Mouse (Mus musculus) retina, postnatal 7 days (tissue): ENCODE results near the gene Dnmt1.
A peak's percentile ranks its signal among the peaks of the same experiment; 100 is the strongest.

Experiments used
- DNase-seq: peaks from one replicate; pipeline ENCODE4 v3.0.0-alpha.2; 2012; ENCODE audit warnings: low read depth, low spot score

Dnmt1 gene

DNA sequence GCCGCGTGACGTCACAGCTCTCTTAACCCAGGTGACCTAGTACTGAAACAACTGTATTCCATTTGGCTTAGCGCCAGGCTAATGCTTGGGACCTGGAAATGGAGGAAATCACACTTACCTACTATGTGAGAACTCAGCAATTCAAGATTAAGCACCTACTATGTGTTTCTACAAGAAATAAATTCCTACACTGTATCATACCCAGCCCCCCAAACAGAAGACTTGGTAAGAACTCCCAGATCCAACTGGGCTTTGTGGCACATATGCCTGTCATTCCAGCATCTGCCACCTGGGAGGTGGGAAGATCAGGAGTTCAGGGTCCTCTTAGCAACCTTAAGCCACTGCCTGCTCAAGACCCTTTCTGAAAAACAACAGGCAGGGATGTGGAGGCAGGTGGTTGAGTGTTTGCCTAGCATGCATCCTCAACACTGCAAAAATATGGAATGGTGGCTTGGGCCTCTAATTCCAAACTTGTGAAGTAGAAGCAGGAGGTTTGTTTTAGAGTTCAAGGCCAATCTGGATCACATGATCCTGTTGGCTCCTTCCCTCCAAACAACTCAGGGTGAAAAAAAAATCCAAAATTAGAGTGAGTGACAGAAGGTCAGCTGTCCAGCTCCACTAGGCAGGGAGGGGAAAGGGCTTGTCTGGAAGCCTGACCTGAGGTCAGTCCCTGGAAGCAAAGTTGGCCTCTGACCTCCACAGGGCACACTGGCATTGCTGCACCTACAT is 17.4 kb upstream of the Dnmt1 start:
- no peak for DNase-seq

DNA sequence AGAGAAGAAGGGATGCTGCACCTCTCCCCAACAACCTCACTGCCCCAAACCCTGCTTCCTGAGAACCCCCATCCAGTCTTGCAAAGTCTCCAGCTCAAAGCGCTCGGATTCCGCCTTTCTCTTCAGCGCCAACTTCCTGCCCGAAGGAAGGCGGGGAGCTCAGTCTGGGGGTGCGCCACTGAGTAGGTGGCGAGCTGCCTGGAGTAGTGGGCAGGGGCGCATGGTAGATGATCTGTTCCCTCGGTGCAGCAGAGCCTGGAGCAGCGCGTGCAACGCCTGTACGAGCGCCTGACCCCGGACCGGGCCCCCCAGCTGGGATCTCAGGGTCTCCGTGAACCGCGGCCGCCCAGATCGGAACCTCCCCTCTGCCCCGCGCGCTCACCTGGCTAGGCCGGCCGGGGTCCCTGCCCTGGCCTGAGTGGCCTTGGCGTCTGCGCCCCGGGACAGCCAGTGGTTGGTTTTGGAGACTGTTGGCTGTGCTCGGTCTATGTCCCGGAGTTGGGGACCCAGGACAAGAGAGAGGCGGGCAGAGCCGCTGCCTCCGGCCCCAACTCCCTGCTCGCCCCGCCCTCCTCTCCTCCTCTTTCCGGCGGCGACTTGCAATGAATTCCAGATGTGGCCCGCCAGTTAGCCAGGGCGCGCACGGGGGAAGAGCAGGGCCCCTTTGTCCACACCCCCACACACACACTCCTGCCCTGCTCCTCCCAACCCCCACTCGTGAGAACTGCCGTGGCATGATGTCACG is 16.7 kb upstream of the Dnmt1 start, which contains the start of gene S1pr2:
Gene S1pr2, minus strand, starts transcription at position 566 of the 745 bp plus-strand sequence.
- no peak for DNase-seq

DNA sequence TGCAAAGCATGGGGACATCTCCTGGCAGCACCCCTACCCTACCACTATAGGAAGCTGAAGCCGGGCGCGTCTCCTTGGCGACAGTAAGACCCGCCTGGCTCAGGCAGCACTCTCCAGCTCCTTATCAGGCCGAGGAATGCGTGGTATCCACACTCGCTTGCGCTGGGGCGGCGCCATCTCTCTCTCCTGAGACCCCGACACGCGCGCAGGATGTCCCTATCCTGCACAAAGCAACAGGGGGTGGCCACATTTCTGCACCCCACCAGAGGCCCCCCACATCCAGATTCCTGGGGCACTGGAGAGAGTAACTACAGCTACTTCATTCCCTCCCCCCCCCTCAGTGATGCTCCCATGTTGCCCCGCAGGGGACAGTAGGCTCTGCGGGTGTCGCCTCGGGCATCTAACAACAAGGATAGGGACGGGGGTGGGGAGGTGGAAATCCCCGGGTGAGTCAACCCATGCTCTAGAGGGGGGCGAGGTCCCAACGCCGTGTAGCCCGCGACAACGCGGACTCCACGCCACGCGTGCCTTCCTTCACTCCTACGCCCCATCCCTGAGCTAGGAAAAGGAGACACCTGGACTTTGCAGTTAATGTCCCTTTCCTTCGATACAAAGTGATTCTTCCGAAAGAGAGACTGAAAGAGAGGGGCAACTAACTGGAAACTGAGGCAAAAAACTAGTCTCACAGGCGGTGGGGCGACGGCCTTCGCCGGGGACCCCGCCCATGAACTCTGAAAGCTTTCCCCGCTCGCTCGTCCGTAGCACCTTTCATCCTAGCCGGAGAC is 15.9 kb upstream of the Dnmt1 start:
- no peak for DNase-seq

GRCm38 (mm10) chr9:20973682-20974075 is 14.0 kb upstream of the Dnmt1 start:
- no peak for DNase-seq

DNA sequence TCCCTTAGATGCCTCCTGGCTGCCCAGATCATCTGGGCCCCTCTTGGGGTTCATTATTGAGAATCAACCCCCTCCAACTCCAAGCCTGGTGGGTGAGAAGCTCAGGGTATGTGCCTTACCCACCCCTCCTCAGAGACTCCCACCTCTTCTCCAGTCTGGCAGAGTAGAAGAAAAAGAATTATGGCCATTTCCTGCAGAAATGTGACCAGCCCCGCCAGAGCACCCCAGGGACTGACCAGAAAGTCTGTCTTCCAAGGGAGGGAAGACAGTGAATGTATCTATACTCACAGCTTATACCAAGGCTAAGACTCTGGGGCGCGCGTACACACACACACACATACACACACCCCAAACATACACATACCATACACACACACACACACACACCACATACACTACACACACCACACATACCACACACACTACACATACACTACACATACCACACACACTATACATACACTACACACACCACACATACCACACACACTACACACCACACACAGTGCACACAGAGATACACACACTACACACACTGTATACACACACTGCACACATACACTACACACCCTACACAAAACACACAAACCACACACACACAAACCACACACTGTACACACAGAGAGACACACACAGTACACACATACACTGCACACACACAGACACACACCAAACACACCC is 13.5 kb upstream of the Dnmt1 start:
- no peak for DNase-seq

DNA sequence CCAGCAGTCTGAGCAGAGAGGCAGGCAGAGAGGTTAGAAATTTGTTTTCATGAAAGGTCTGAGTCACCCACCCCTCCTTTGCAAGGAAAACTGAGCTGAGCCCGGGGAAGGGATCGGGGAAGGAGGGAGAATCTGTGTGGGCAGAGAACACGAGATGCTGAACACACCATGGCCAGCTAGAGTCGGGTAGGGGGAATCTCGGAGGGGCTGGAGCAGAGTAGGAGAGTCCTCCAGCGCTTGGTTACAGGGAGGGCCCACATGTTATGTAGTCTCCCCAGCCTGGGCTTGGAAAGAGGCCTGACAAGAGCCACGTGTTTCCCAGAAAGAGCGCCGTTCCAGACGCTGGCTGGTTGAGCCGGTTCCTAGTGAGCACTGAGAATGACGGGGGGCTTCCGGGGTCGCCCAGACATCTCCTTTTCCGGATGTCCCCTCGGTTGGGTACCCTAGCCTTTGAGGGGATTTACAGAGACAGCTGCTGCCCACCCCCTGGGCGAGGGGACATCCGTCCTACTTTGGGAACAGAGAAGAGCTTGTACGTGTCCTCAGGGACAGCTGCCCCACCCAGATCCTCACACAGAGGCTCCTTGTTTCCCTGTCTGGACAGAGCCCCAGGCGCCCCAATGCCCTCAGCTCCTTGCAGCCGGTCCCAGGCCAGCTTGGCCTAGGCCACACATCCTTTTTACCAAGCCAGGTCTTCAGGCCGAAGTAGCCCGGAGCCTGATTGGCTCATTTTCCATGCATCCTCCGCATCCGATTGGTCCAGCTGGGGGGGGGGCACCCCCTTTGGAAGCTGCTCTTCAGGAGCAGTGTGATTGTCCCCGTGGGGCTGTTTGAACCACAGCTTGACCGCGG is 12.7 kb upstream of the Dnmt1 start:
- no peak for DNase-seq

DNA sequence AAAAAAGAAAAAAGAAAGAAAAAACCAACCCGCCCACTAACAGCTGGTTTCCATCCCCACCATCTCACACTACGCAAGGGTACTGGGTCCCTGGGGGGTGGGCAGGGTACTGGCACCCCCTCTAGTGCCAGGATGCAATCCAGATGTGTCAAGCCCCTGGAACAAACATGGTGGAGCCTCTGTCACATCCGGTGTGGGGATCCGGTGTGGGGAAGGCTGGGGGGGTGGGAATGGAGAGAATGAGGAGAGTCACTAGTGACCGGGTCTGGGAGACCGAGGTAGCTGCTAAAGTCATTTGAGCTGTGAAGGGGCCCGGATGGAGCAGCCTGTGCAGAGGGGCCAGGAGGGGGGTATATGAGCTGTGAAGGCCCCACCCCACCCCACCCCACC is 12.1 kb upstream of the Dnmt1 start:
- DNase-seq: no peak

DNA sequence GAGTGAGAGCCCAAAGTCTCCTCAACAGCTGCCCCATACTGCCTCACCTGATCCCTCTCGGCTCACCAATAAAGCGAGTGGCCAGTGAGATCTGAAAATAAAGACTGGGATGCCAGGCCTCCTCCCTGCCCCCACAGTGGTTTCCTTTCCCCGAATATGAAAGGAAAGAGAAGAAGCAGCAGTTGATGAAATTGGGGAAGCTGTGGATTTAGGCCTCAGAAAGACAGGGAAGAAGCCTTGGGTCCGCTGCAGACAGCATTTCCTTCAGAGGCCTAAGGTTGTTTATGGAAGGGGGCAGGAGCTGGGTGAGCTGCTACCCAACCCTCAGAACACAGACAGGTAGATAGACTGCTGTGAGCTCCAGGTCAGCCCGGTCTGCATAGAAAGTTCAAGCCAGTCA is 7.1 kb upstream of the Dnmt1 start:
- no peak for DNase-seq

- DNase-seq: no peak
Measured at GRCm38 (mm10) chr9:20966008-20966407, 6.3 kb upstream of the Dnmt1 start.

GRCm38 (mm10) chr9:20965606-20966005 is 5.9 kb upstream of the Dnmt1 start:
- DNase-seq: no peak

DNA sequence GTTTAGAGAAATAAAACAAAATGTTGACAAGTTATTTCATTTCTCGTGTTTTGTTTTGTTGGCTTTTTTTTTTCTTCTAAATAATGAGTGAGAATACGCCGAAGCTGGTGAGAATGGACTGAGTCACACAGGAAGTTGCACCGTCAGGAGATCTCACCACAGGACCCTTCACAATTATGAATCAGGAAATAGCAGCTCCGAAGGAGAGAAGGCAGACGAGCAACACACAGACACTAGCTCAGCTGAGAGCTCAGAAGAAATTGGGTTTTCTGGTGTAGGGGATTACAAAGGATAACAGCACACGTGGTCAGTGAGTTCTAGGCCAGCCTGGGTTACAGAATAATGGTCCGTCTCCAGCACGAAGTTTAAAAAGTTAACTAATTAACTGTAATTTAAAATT is 1.9 kb upstream of the Dnmt1 start:
- no peak for DNase-seq

- no peak for DNase-seq
Measured at GRCm38 (mm10) chr9:20956989-20957388, 2.7 kb downstream of the Dnmt1 start.

DNA sequence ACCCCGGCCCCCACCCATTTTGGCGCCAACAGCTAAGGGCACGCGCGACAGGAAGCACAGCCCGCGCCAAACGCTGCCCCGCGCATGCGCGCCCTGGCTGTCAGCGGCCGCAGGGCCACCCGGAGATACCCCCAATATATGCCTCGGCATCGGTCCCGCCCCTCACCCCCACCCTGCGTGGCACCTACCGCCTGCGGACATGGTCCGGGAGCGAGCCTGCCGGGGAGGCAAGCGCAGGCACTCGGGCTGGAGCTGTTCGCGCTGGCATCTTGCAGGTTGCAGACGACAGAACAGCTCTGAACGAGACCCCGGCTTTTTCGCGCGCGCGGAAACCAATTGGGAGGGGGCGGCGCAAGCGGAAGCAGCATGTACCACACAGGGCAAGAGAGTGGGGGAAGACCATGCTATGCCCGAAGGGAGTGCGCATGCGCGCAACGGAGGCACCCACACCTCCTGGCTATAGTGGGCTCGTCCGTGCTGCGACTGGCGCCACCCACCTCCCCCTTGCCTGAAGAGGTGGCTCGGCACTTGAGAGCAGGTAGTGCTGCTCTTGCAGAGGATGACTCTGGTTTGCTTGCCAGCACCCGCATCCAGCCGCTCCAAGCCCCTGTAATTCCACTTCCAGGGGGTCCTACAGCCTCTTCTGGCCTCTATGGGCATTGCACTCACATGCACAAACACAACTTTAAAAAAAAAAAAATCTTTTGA is 7.0 kb downstream of the Dnmt1 start:
- DNase-seq: peak; percentile 93

- no peak for DNase-seq
Measured at GRCm38 (mm10) chr9:20951966-20952519, 7.6 kb downstream of the Dnmt1 start.

- no peak for DNase-seq
Measured at GRCm38 (mm10) chr9:20951441-20951840, 8.2 kb downstream of the Dnmt1 start.

- DNase-seq: no peak
Measured at GRCm38 (mm10) chr9:20950419-20950818, 9.3 kb downstream of the Dnmt1 start.

- no peak for DNase-seq
Measured at GRCm38 (mm10) chr9:20946066-20946880, 13.4 kb downstream of the Dnmt1 start.

GRCm38 (mm10) chr9:20944697-20945370 is 14.9 kb downstream of the Dnmt1 start:
- DNase-seq: no peak
